Mouse (Mus musculus) spleen, postnatal 10 days (tissue): ENCODE results near the gene Fhl1.

Experiments used
- DNase-seq, 2 experiments: peaks; one replicate each; pipeline ENCODE4 v3.0.0; 2021 to 2022; ENCODE audit warnings: low spot score in 2 of 2

Fhl1 gene

GRCm38 (mm10) chrX:56731306-56732201 is at the start of gene Fhl1:
Fhl1 (plus strand) TSS chrX:56731787.
- peak in 1 of 2 experiments; percentile 14 for DNase-seq

GRCm38 (mm10) chrX:56682156-56682720 is 49.3 kb upstream of the Fhl1 start:
- DNase-seq: no peak

GRCm38 (mm10) chrX:56683521-56683920 is 48.1 kb upstream of the Fhl1 start:
- DNase-seq: no peak

- no peak for DNase-seq
Observed at GRCm38 (mm10) chrX:56692554-56692953, 39.0 kb upstream of the Fhl1 start.

- DNase-seq: no peak
Observed at GRCm38 (mm10) chrX:56694539-56694938, 37.0 kb upstream of the Fhl1 start.

GRCm38 (mm10) chrX:56697199-56697780 is 34.3 kb upstream of the Fhl1 start:
- no peak for DNase-seq

- DNase-seq: no peak
Observed at GRCm38 (mm10) chrX:56697886-56698285, 33.7 kb upstream of the Fhl1 start.

- no peak for DNase-seq
Observed at GRCm38 (mm10) chrX:56701261-56701660, 30.3 kb upstream of the Fhl1 start.

GRCm38 (mm10) chrX:56703965-56704562 is 27.5 kb upstream of the Fhl1 start:
- no peak for DNase-seq

GRCm38 (mm10) chrX:56708592-56709370 is 22.8 kb upstream of the Fhl1 start:
- DNase-seq: no peak

GRCm38 (mm10) chrX:56710522-56710921 is 21.1 kb upstream of the Fhl1 start:
- no peak for DNase-seq

- DNase-seq: no peak
Observed at GRCm38 (mm10) chrX:56712666-56713065, 18.9 kb upstream of the Fhl1 start.

GRCm38 (mm10) chrX:56722559-56722958 is 9.0 kb upstream of the Fhl1 start:
- DNase-seq: no peak

GRCm38 (mm10) chrX:56728507-56728906 is 3.1 kb upstream of the Fhl1 start:
- DNase-seq: no peak

GRCm38 (mm10) chrX:56730828-56731305 is 720 bp upstream of the Fhl1 start:
- DNase-seq: no peak

- DNase-seq: no peak
Observed at GRCm38 (mm10) chrX:56732401-56732800, 814 bp downstream of the Fhl1 start.

- no peak for DNase-seq
Observed at GRCm38 (mm10) chrX:56734436-56734835, 2.8 kb downstream of the Fhl1 start.

GRCm38 (mm10) chrX:56736226-56736625 is 4.6 kb downstream of the Fhl1 start:
- no peak for DNase-seq

- DNase-seq: no peak
Observed at GRCm38 (mm10) chrX:56737848-56738554, 6.4 kb downstream of the Fhl1 start.

GRCm38 (mm10) chrX:56741428-56741827 is 9.8 kb downstream of the Fhl1 start:
- no peak for DNase-seq

- DNase-seq: no peak
Observed at GRCm38 (mm10) chrX:56751536-56751935, 19.9 kb downstream of the Fhl1 start.
